Mouse (Mus musculus): Measurements from ENCODE around the gene Mcoln3. TPM values are rescaled to one million over a fixed set of nuclear protein-coding genes. Genes with fewer than 3 reads are reported as not detected.
A peak's percentile ranks its signal among the peaks of the same experiment; 100 is the strongest.

Mcoln3 gene
- polyA plus RNA-seq, 1 experiment: 0.52 TPM

DNA sequence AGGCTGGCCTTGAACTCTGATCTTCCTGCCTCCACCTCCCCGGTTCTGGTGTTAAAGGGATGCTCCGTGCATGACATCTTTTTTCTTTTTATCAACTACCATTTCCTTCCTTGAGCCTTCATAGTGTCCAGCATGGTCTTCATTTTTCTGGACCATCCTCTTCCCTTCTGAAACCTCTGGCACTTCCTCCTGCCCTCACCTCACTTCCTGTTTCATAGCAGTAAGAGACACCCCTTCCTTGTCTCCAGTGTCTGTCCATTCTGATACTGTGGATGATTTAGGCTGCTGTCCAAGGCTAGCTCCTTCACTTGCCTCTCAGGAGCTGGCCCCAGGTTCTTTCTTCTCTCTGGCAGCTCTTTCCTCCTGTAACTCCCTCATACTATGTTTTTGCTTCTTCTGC is 18.2 kb downstream of the Mcoln3 start:
- TF ChIP-seq POLR2A (IDR thresholded peaks at IDR 0.05; ENCODE audit: borderline replicate concordance, extremely low read depth, insufficient read depth, insufficient read length, poor library complexity, severe bottlenecking): no peak
- no peak for TF ChIP-seq CTCF (IDR thresholded peaks at IDR 0.05; ENCODE audit: borderline replicate concordance, extremely low read depth, insufficient read depth, insufficient read length)
- no peak for DNase-seq (ENCODE audit: low read depth)

DNA sequence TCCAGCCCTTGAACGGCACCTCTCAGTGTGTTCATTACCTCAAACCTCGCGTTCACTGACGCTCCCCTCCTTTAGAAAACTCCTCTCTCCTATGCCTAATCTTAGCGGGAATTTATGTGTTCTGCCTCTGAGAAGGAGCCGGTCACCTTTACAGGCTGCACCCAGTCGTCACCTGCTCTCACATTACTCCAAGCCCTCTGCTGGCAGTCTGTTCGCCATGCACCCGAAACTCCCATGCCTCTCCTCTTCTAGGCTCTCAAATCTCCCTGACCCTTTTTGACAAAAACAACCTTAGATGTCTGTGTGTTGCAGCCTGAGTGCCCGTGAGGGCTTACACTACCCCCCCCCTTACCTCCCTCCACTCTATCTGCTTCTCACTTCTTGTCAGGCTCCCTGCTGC is 19.2 kb downstream of the Mcoln3 start:
- DNase-seq (ENCODE audit: low read depth): peak; percentile 29
- TF ChIP-seq POLR2A (IDR thresholded peaks at IDR 0.05; ENCODE audit: borderline replicate concordance, extremely low read depth, insufficient read depth, insufficient read length, poor library complexity, severe bottlenecking) (no peak), CTCF (IDR thresholded peaks at IDR 0.05; ENCODE audit: borderline replicate concordance, extremely low read depth, insufficient read depth, insufficient read length) (peak; percentile 55; the same call in 1 of the 2 replicates)

GRCm38 (mm10) chr3:146140276-146140675 is 23.0 kb downstream of the Mcoln3 start:
- no peak for DNase-seq (ENCODE audit: low read depth)
- TF ChIP-seq POLR2A (IDR thresholded peaks at IDR 0.05; ENCODE audit: borderline replicate concordance, extremely low read depth, insufficient read depth, insufficient read length, poor library complexity, severe bottlenecking) (no peak), CTCF (IDR thresholded peaks at IDR 0.05; ENCODE audit: borderline replicate concordance, extremely low read depth, insufficient read depth, insufficient read length) (no peak)

GRCm38 (mm10) chr3:146142523-146142922 is 25.3 kb downstream of the Mcoln3 start:
- DNase-seq (ENCODE audit: low read depth): no peak
- TF ChIP-seq POLR2A (IDR thresholded peaks at IDR 0.05; ENCODE audit: borderline replicate concordance, extremely low read depth, insufficient read depth, insufficient read length, poor library complexity, severe bottlenecking) (no peak), CTCF (IDR thresholded peaks at IDR 0.05; ENCODE audit: borderline replicate concordance, extremely low read depth, insufficient read depth, insufficient read length) (no peak)

DNA sequence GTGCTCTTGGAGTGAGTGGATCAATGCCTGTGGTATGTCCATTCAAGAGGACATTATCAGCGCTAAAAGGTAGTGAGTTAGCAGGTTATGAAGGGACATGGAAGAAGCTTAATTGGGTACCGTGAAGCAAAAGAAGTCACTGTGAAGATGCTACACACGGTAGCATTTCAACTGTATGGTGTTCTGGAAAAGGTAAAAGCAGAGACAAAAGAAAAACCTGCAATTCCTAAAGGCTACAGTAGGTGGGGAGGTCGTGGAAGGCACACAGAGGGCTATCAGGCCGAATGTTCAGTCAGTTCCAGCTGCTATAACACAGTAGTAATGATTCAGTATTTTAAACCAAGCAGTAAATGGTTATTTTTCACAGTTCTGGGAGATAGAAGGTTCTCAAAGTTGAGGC is 28.3 kb downstream of the Mcoln3 start:
- no peak for TF ChIP-seq POLR2A (IDR thresholded peaks at IDR 0.05; ENCODE audit: borderline replicate concordance, extremely low read depth, insufficient read depth, insufficient read length, poor library complexity, severe bottlenecking)
- no peak for TF ChIP-seq CTCF (IDR thresholded peaks at IDR 0.05; ENCODE audit: borderline replicate concordance, extremely low read depth, insufficient read depth, insufficient read length)
- no peak for DNase-seq (ENCODE audit: low read depth)

- DNase-seq (ENCODE audit: low read depth): no peak
- TF ChIP-seq POLR2A (IDR thresholded peaks at IDR 0.05; ENCODE audit: borderline replicate concordance, extremely low read depth, insufficient read depth, insufficient read length, poor library complexity, severe bottlenecking): no peak
- TF ChIP-seq CTCF (IDR thresholded peaks at IDR 0.05; ENCODE audit: borderline replicate concordance, extremely low read depth, insufficient read depth, insufficient read length): no peak
These were observed 28.9 kb downstream of the Mcoln3 start for GRCm38 (mm10) chr3:146146131-146146530.

- no peak for TF ChIP-seq POLR2A (IDR thresholded peaks at IDR 0.05; ENCODE audit: borderline replicate concordance, extremely low read depth, insufficient read depth, insufficient read length, poor library complexity, severe bottlenecking)
- TF ChIP-seq CTCF (IDR thresholded peaks at IDR 0.05; ENCODE audit: borderline replicate concordance, extremely low read depth, insufficient read depth, insufficient read length): no peak
- no peak for DNase-seq (ENCODE audit: low read depth)
These were observed 32.2 kb downstream of the Mcoln3 start, which contains the start of gene Mcoln2 for GRCm38 (mm10) chr3:146149156-146150057. TSS of gene Mcoln2 (plus strand) at chr3:146149833.

- TF ChIP-seq CTCF (IDR thresholded peaks at IDR 0.05; ENCODE audit: borderline replicate concordance, extremely low read depth, insufficient read depth, insufficient read length): no peak
- no peak for TF ChIP-seq POLR2A (IDR thresholded peaks at IDR 0.05; ENCODE audit: borderline replicate concordance, extremely low read depth, insufficient read depth, insufficient read length, poor library complexity, severe bottlenecking)
- DNase-seq (ENCODE audit: low read depth): peak; percentile 12
These were observed 32.8 kb downstream of the Mcoln3 start for GRCm38 (mm10) chr3:146150058-146150400.

- DNase-seq (ENCODE audit: low read depth): no peak
- TF ChIP-seq CTCF (IDR thresholded peaks at IDR 0.05; ENCODE audit: borderline replicate concordance, extremely low read depth, insufficient read depth, insufficient read length) (no peak), POLR2A (IDR thresholded peaks at IDR 0.05; ENCODE audit: borderline replicate concordance, extremely low read depth, insufficient read depth, insufficient read length, poor library complexity, severe bottlenecking) (no peak)
These were observed 33.3 kb downstream of the Mcoln3 start for GRCm38 (mm10) chr3:146150560-146150959.

GRCm38 (mm10) chr3:146151328-146151727 is 34.1 kb downstream of the Mcoln3 start:
- TF ChIP-seq POLR2A (IDR thresholded peaks at IDR 0.05; ENCODE audit: borderline replicate concordance, extremely low read depth, insufficient read depth, insufficient read length, poor library complexity, severe bottlenecking): no peak
- no peak for TF ChIP-seq CTCF (IDR thresholded peaks at IDR 0.05; ENCODE audit: borderline replicate concordance, extremely low read depth, insufficient read depth, insufficient read length)
- no peak for DNase-seq (ENCODE audit: low read depth)

DNA sequence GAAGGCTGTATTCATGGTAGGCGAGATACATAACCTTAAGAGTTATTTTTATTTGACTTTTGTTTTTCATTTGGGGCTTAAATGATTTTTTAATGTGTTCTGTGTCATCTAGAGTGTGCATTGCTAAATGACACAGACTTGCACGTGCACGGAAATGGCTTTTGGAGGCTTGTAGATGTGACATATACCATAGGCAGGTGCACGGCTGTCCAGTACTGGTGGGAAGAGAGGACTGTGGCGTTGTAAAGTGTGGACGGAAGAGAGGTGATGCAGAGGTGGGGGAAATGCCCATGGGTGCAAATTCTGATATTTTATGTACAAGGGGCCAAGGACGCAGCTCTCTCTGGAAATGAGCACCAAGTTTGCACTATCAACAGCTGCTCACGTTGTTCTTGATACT is 34.5 kb downstream of the Mcoln3 start:
- no peak for DNase-seq (ENCODE audit: low read depth)
- TF ChIP-seq POLR2A (IDR thresholded peaks at IDR 0.05; ENCODE audit: borderline replicate concordance, extremely low read depth, insufficient read depth, insufficient read length, poor library complexity, severe bottlenecking) (no peak), CTCF (IDR thresholded peaks at IDR 0.05; ENCODE audit: borderline replicate concordance, extremely low read depth, insufficient read depth, insufficient read length) (no peak)

DNA sequence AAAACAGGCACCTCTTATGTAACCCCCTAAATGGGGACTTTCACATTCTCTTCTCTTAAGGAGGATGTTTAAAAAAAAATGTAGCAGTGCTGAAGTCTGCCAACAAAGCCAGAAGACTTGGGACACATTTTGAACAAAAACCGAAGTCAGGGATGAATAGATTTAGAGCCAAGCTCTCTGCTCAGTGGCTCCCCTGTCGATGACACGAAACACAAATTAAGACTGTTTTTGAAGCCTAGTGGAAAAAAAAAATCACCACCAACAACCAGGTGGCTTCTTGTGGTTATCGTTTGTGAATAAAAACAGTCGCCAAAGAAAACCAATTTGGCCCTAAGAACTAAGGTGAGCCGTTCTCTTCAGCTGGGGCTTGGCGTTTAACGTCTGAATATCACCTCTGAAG is 35.1 kb downstream of the Mcoln3 start:
- TF ChIP-seq POLR2A (IDR thresholded peaks at IDR 0.05; ENCODE audit: borderline replicate concordance, extremely low read depth, insufficient read depth, insufficient read length, poor library complexity, severe bottlenecking) (no peak), CTCF (IDR thresholded peaks at IDR 0.05; ENCODE audit: borderline replicate concordance, extremely low read depth, insufficient read depth, insufficient read length) (no peak)
- DNase-seq (ENCODE audit: low read depth): no peak
